Mouse (Mus musculus): ENCODE measurements at regions not wholly inside any gene's neighbourhood (a gene's known extent, or its start where the extent isn't known, plus 50 kb on each side); places are given as distances from the start of the nearest gene placed in this dataset.

- WGBS: 67% methylated on average over 8 of the region's 8 CpGs
- Histone ChIP-seq H3K4me3 (no peak overlapping the region), H3K9me3 (no peaks in the 10 kb centered on the region), H3K9ac (no peak overlapping the region), H3K4me1 (replicated peaks) (0 out of 2 replicates have a peak, but pooled peaks cover 5% of the 10 kb centered on the region), H3K36me3 (no peaks in the 10 kb centered on the region), H3K27me3 (no peaks in the 10 kb centered on the region), H3K4me2 (no peak overlapping the region), H3K27ac (replicated peaks) (no peak overlapping the region)
- ATAC-seq (ENCODE audit: low read depth): no peak
Measured at GRCm38 (mm10) chr6:16064691-16065090, 344.2 kb downstream of the Mdfic start.

DNA sequence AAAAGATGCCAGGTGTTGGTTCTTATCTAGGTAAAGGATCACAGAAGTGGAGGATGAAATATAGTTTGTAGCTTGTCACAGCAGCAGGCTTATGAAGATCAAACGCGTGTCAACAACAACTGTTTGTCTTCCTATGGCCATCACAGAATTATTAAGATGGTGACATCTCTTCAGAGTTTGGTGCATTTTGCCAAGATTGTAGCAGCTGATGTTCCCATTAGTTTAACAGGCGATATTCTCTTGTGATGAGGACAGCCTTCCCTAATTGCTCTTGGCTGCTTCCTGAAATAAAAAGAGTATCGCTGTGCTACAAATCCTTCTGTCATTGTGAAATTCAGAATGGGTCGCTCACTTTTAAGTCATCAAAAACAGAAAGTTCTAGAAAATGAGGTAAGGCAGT lies 344.7 kb downstream of the Mdfic start:
- Histone ChIP-seq H3K36me3 (no peaks in the 10 kb centered on the region), H3K9ac (no peak overlapping the region), H3K4me2 (no peak overlapping the region), H3K27ac (replicated peaks) (no peak overlapping the region), H3K4me3 (no peak overlapping the region), H3K4me1 (replicated peaks) (0 out of 2 replicates have a peak, but pooled peaks cover 5% of the 10 kb centered on the region), H3K27me3 (no peaks in the 10 kb centered on the region), H3K9me3 (no peaks in the 10 kb centered on the region)
- WGBS: 83% methylated on average over 5 of the region's 5 CpGs
- ATAC-seq (ENCODE audit: low read depth): no peak

DNA sequence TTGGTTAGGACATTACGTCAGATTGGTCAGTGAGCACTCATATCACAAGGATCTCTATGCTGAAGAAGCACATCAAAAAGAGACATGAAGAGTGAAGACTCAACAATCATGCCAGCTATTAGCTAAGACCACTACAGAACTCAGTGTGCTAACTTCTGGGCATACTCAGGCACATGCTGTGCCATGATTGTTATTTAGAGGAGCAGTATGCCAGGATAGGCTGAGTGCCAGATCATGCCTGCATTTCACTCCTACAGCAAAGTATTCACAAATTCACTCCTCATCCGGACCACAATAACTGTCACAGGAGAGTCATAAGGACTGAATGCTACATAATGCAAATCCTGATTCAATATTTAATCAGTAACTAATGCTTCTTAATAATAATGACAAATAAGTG lies 355.8 kb downstream of the Mdfic start:
- peaks cover 3% of the 10 kb centered on the region; the same call in 1 of the 2 replicates for H3K4me1 ChIP-seq (replicated peaks)
- H3K27me3 ChIP-seq: no peaks in the 10 kb centered on the region
- H3K4me3 ChIP-seq: no peak overlapping the region
- no peak overlapping the region for H3K4me2 ChIP-seq
- no peaks in the 10 kb centered on the region for H3K36me3 ChIP-seq
- 77% methylated on average over 2 of the region's 2 CpGs for WGBS
- no peak overlapping the region for H3K9ac ChIP-seq
- H3K27ac ChIP-seq (replicated peaks): no peak overlapping the region
- no peak for ATAC-seq (ENCODE audit: low read depth)
- no peaks in the 10 kb centered on the region for H3K9me3 ChIP-seq

DNA sequence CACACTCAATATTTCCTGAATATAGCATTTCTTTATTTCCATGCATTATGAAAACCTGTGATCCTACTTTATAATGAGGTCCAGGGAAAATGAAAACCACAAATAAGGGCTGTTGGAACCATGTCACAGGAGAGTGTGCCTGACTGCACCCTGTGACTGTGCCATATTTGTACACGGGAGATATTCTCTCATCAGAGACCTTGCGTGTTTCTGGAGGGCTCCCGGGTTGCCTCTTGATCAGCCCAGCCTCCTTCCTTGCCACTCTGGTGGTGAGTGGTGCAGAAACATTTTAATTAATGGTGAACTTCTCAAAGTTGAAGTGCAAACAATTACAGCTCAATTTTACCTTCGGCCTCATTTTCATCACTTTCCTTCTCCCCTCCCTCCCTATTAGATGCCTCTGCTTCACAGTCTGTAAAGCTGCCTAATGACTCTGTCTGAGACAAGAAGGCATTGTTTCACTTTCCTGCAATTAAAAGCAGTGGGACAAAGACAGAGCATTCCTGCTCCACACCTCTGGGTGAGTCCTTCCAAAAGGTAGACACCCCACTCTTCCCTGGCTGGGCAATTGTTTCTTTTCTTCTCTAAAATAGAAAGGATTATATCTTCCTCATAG lies 356.8 kb downstream of the Mdfic start:
- no peak overlapping the region for H3K4me2 ChIP-seq
- no peaks in the 10 kb centered on the region for H3K36me3 ChIP-seq

DNA sequence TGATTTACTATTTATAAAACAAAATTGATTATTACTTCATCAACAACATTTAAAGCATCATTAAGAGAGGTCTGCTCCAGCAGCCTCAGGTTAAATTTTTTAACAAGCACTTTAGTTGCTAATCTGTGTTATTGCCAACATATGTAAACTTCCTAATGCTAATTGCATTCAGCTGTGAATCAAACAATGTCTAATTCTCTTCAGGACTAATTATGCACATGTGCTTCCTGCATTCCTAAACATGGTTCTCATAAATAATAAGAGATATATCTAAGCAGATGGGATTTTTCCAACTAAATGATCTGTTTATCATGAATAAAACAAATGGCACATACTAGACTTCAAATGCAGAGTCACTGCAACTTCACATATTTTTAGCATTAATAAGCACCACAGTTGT lies 357.5 kb downstream of the Mdfic start:
- peaks cover 3% of the 10 kb centered on the region; the same call in 1 of the 2 replicates for H3K4me1 ChIP-seq (replicated peaks)
- H3K27me3 ChIP-seq: no peaks in the 10 kb centered on the region
- no peak overlapping the region for H3K9ac ChIP-seq
- H3K27ac ChIP-seq (replicated peaks): no peak overlapping the region
- no peak for ATAC-seq (ENCODE audit: low read depth)
- H3K4me3 ChIP-seq: no peak overlapping the region
- H3K36me3 ChIP-seq: no peaks in the 10 kb centered on the region
- no peaks in the 10 kb centered on the region for H3K9me3 ChIP-seq
- H3K4me2 ChIP-seq: no peak overlapping the region

More for the DNA sequence above, 356.8 kb downstream of the Mdfic start:
- no peaks in the 10 kb centered on the region for H3K9me3 ChIP-seq
- H3K4me3 ChIP-seq: no peak overlapping the region
- H3K4me1 ChIP-seq (replicated peaks): peaks cover 3% of the 10 kb centered on the region; the same call in 1 of the 2 replicates
- no peak overlapping the region for H3K27ac ChIP-seq (replicated peaks)
- ATAC-seq (ENCODE audit: low read depth): peak; percentile 61; the same call in 1 of the 2 replicates
- no peaks in the 10 kb centered on the region for H3K27me3 ChIP-seq
- WGBS: 57% methylated on average over 4 of the region's 4 CpGs
- H3K9ac ChIP-seq: no peak overlapping the region

DNA sequence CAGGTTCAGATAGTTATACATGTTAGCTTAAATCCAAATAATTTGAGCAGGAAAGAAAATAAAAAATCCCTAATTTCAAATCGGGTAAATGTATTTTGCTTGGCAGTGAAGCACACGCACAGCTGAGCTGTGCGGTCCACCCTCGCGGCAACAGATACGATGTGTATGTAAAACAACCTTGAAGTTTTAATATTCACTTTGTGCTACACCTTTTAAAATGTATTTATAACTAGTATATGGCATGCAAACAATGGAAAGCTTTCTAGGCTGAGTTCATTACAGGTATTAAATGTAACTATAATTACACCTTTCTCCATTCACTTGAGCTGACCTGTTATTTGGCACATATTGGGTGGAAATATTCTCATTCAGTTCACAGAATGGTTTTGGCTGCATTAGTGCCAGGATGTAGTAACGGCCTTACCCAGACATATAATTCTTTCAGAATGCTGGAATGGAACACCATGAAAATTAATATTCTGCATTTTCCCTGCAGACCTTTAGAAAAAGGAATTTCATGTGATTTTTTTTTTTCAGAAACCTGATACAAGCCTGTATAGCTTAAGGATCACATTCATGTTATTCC lies 366.6 kb downstream of the Mdfic start:
- 84% methylated on average over 7 of the region's 7 CpGs for WGBS
- Histone ChIP-seq H3K27ac (replicated peaks) (no peak overlapping the region), H3K4me2 (no peak overlapping the region), H3K27me3 (no peaks in the 10 kb centered on the region), H3K4me3 (no peak overlapping the region), H3K9me3 (no peaks in the 10 kb centered on the region), H3K36me3 (no peaks in the 10 kb centered on the region), H3K4me1 (replicated peaks) (no peaks in the 10 kb centered on the region), H3K9ac (no peak overlapping the region)
- no peak for ATAC-seq (ENCODE audit: low read depth)

GRCm38 (mm10) chr6:16098761-16099160 lies 378.3 kb downstream of the Mdfic start:
- Histone ChIP-seq H3K9ac (no peak overlapping the region), H3K9me3 (no peaks in the 10 kb centered on the region), H3K4me3 (no peak overlapping the region), H3K36me3 (no peaks in the 10 kb centered on the region), H3K4me1 (replicated peaks) (no peaks in the 10 kb centered on the region), H3K4me2 (no peak overlapping the region), H3K27me3 (no peaks in the 10 kb centered on the region), H3K27ac (replicated peaks) (no peak overlapping the region)
- no peak for ATAC-seq (ENCODE audit: low read depth)

- WGBS: 75% methylated on average over 3 of the region's 3 CpGs
- Histone ChIP-seq H3K9me3 (no peaks in the 10 kb centered on the region), H3K9ac (no peak overlapping the region), H3K36me3 (no peaks in the 10 kb centered on the region), H3K4me3 (no peak overlapping the region), H3K4me2 (no peak overlapping the region), H3K4me1 (replicated peaks) (no peaks in the 10 kb centered on the region), H3K27ac (replicated peaks) (no peak overlapping the region), H3K27me3 (no peaks in the 10 kb centered on the region)
- no peak for ATAC-seq (ENCODE audit: low read depth)
Measured at GRCm38 (mm10) chr6:16141009-16141408, 420.5 kb downstream of the Mdfic start.

GRCm38 (mm10) chr6:16144538-16144937 lies 424.1 kb downstream of the Mdfic start:
- Histone ChIP-seq H3K27ac (replicated peaks) (no peak overlapping the region), H3K36me3 (no peaks in the 10 kb centered on the region), H3K4me1 (replicated peaks) (no peaks in the 10 kb centered on the region), H3K27me3 (no peaks in the 10 kb centered on the region), H3K9me3 (no peaks in the 10 kb centered on the region), H3K9ac (no peak overlapping the region), H3K4me3 (no peak overlapping the region), H3K4me2 (no peak overlapping the region)
- 61% methylated on average over 6 of the region's 6 CpGs for WGBS
- ATAC-seq (ENCODE audit: low read depth): no peak

- 87% methylated on average over 3 of the region's 3 CpGs for WGBS
- Histone ChIP-seq H3K27me3 (no peaks in the 10 kb centered on the region), H3K4me3 (no peak overlapping the region), H3K9me3 (no peaks in the 10 kb centered on the region), H3K27ac (replicated peaks) (no peak overlapping the region), H3K36me3 (no peaks in the 10 kb centered on the region), H3K9ac (no peak overlapping the region), H3K4me1 (replicated peaks) (no peaks in the 10 kb centered on the region), H3K4me2 (no peak overlapping the region)
- no peak for ATAC-seq (ENCODE audit: low read depth)
Measured at GRCm38 (mm10) chr6:16150535-16150934, 430.1 kb downstream of the Mdfic start.

GRCm38 (mm10) chr6:16151478-16151877 lies 431.0 kb downstream of the Mdfic start:
- ATAC-seq (ENCODE audit: low read depth): no peak
- H3K4me3 ChIP-seq: no peak overlapping the region

DNA sequence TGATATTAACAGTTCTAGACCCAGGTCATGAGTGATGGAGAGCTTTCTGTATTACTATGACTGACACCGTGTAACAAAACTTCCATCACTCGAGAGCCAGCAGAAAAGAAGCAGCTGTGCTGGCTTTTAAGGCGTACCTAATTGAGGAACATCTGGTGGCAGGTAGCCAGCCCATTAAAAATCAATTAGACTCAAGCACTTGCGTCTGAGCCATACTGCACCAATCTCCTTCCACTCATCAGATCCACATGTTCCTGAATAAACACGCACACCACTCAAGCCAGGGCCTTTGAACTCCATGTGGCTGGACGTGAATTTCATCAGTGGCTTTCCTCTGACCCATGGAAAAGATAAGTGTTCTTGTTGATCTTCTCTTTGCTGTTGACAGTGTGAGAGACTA lies 432.2 kb downstream of the Mdfic start:
- Histone ChIP-seq H3K4me2 (no peak overlapping the region), H3K4me3 (no peak overlapping the region), H3K27ac (replicated peaks) (no peak overlapping the region), H3K27me3 (no peaks in the 10 kb centered on the region), H3K4me1 (replicated peaks) (no peaks in the 10 kb centered on the region), H3K36me3 (no peaks in the 10 kb centered on the region), H3K9me3 (no peaks in the 10 kb centered on the region), H3K9ac (no peak overlapping the region)
- 61% methylated on average over 6 of the region's 6 CpGs for WGBS
- no peak for ATAC-seq (ENCODE audit: low read depth)

More at GRCm38 (mm10) chr6:16151478-16151877, 431.0 kb downstream of the Mdfic start:
- Histone ChIP-seq H3K4me2 (no peak overlapping the region), H3K36me3 (no peaks in the 10 kb centered on the region), H3K9me3 (no peaks in the 10 kb centered on the region), H3K27ac (replicated peaks) (no peak overlapping the region), H3K27me3 (no peaks in the 10 kb centered on the region), H3K9ac (no peak overlapping the region), H3K4me1 (replicated peaks) (no peaks in the 10 kb centered on the region)

- no peak overlapping the region for H3K4me2 ChIP-seq
- no peak overlapping the region for H3K27ac ChIP-seq (replicated peaks)
- no peaks in the 10 kb centered on the region for H3K36me3 ChIP-seq
- H3K4me3 ChIP-seq: no peak overlapping the region
- H3K4me1 ChIP-seq (replicated peaks): no peaks in the 10 kb centered on the region
- WGBS: 93% methylated on average over 2 of the region's 2 CpGs
- no peaks in the 10 kb centered on the region for H3K9me3 ChIP-seq
- no peaks in the 10 kb centered on the region for H3K27me3 ChIP-seq
- no peak overlapping the region for H3K9ac ChIP-seq
- ATAC-seq (ENCODE audit: low read depth): no peak
Measured at GRCm38 (mm10) chr6:16165012-16165411, 444.6 kb downstream of the Mdfic start.
